Mouse (Mus musculus): ENCODE results near the gene Gabra6. TPM values are rescaled to one million over a fixed set of nuclear protein-coding genes. Genes with fewer than 3 reads are reported as not detected.

Gabra6 gene
- not detected in 2 replicates for total RNA-seq (2014; rRNA removed)
- not detected in 2 replicates for polyA plus RNA-seq (2015; fragmentation: Nextera tagmentation; extraction: Ambion mirVana)

DNA sequence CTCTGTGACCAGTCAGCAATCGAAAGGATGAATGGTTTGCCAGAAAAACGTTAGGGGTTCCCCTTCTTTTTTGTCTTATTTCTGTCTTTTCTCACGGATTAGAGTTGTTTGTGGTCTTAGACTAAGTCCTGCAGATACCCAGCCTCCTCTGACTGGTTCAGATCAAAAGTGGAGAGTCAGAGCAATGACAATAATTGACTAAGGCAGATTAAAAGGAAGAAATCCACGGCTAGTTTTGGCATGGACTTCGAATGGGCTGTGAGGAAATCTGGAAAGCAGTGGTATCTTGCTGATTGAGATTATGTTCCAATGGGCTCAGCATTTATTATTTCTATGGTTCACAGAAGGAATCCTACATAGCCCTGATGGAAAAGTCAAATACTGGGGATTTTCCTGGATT is at the start of gene Gabra6:
TSS of gene Gabra6 (minus strand) at position 191 of the 400 bp plus-strand sequence.
- no peak for TF ChIP-seq CTCF (IDR thresholded peaks at IDR 0.05; ENCODE audit: low read depth)
- DNase-seq (ENCODE audit: low spot score) (no peak), ATAC-seq (no peak)
- H3K36me3 ChIP-seq (ENCODE audit: insufficient read depth, low read length): no peaks in the 10 kb centered on the region
- H3K27ac ChIP-seq: no peak within 1 kb of the TSS
- H3K4me2 ChIP-seq (ENCODE audit: low read depth, low read length): no peak within 1 kb of the TSS
- WGBS: 65% methylated on average over 5 of the region's 5 CpGs
- no peaks in the 10 kb centered on the region for H3K4me1 ChIP-seq (ENCODE audit: insufficient read depth, low read length)
- no peaks in the 10 kb centered on the region for H3K27me3 ChIP-seq (ENCODE audit: insufficient read depth, low read length)
- no peak within 1 kb of the TSS for H3K9ac ChIP-seq (replicated peaks; ENCODE audit: low read length)
- H3K9me3 ChIP-seq (ENCODE audit: low read length): no peaks in the 10 kb centered on the region
- no peak within 1 kb of the TSS for H3K4me3 ChIP-seq (ENCODE audit: low read length)

DNA sequence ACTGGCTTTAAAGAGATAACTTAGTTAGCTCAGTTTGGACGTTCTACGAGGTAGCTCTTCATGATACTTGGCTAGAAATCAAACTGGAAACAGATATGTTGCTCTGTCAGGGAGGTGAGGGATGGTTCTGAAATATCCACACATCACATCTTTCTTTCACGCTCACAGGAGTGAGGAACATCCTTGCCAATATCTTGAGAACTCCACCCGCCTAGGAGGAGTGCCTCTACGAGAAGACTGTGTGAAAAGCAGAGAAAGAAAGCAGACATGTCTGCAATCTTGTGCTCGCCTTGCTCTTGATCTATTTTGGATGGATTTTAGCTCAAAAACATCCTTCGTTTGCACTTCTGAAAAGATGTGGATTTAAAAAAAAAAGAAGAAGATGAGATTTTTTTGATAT is 44.7 kb upstream of the Gabra6 start:
- no peak for TF ChIP-seq CTCF (IDR thresholded peaks at IDR 0.05; ENCODE audit: low read depth)
- H3K4me2 ChIP-seq (ENCODE audit: low read depth, low read length): no peak overlapping the region
- H3K27me3 ChIP-seq (ENCODE audit: insufficient read depth, low read length): no peaks in the 10 kb centered on the region
- ATAC-seq (no peak), DNase-seq (ENCODE audit: low spot score) (no peak)
- 83% methylated on average over 7 of the region's 7 CpGs for WGBS
- H3K4me3 ChIP-seq (ENCODE audit: low read length): no peak overlapping the region
- no peaks in the 10 kb centered on the region for H3K4me1 ChIP-seq (ENCODE audit: insufficient read depth, low read length)
- no peaks in the 10 kb centered on the region for H3K36me3 ChIP-seq (ENCODE audit: insufficient read depth, low read length)
- H3K9me3 ChIP-seq (ENCODE audit: low read length): 0 out of 2 replicates have a peak, but pooled peaks cover 3% of the 10 kb centered on the region
- H3K9ac ChIP-seq (replicated peaks; ENCODE audit: low read length): no peak overlapping the region
- H3K27ac ChIP-seq: no peak overlapping the region

DNA sequence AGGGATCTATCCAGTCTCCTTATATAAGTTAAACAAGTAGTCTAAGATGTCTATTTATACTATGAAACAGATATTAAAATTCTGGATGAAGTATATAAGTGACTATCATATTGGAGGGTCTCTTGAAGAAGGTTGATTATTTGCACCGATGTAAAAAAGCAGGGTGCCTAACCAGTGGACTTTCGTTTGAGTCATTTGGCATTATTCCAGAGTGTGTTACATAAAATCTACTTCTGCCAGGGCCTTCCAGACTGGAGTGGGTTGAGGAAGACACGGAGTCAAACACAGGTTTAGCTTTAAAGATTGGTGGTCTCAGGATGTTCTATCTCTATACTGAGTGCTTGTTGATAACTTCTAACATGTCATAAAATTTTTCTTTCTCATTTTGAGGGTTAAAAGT is 11.2 kb upstream of the Gabra6 start:
- Histone ChIP-seq H3K4me2 (ENCODE audit: low read depth, low read length) (no peak overlapping the region), H3K9me3 (ENCODE audit: low read length) (no peaks in the 10 kb centered on the region), H3K4me1 (ENCODE audit: insufficient read depth, low read length) (no peaks in the 10 kb centered on the region), H3K27me3 (ENCODE audit: insufficient read depth, low read length) (no peaks in the 10 kb centered on the region), H3K36me3 (ENCODE audit: insufficient read depth, low read length) (no peaks in the 10 kb centered on the region), H3K9ac (replicated peaks; ENCODE audit: low read length) (no peak overlapping the region), H3K27ac (no peak overlapping the region), H3K4me3 (ENCODE audit: low read length) (no peak overlapping the region)
- TF ChIP-seq CTCF (IDR thresholded peaks at IDR 0.05; ENCODE audit: low read depth): no peak
- WGBS: 75% methylated on average over 3 of the region's 3 CpGs
- ATAC-seq: no peak
- no peak for DNase-seq (ENCODE audit: low spot score)

DNA sequence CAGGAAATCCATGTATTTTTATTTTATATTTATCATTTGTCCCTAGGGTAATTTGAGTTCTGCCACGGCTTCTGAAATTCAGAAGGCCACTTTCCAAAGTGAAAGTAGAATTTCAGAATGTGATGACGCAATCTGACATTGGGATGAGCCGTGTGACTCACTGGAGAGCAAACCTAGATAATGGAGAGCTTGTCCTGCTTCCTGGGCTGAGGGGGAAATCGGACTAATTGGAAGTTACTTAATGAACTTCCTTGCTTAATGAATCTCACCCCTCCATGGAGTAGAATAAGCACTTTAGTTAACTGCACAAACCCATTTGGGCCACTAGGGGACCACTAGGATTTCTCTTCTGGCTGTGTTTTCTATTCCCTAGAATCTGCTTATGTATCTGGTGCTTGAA is 5.4 kb upstream of the Gabra6 start:
- no peaks in the 10 kb centered on the region for H3K36me3 ChIP-seq (ENCODE audit: insufficient read depth, low read length)
- H3K9ac ChIP-seq (replicated peaks; ENCODE audit: low read length): no peak overlapping the region
- ATAC-seq (no peak), DNase-seq (ENCODE audit: low spot score) (no peak)
- no peak overlapping the region for H3K4me2 ChIP-seq (ENCODE audit: low read depth, low read length)
- 84% methylated on average over 4 of the region's 4 CpGs for WGBS
- H3K9me3 ChIP-seq (ENCODE audit: low read length): no peaks in the 10 kb centered on the region
- H3K27ac ChIP-seq: no peak overlapping the region
- H3K4me1 ChIP-seq (ENCODE audit: insufficient read depth, low read length): no peaks in the 10 kb centered on the region
- H3K27me3 ChIP-seq (ENCODE audit: insufficient read depth, low read length): no peaks in the 10 kb centered on the region
- no peak overlapping the region for H3K4me3 ChIP-seq (ENCODE audit: low read length)
- peak; percentile 5; the same call in 1 of the 2 replicates for TF ChIP-seq CTCF (IDR thresholded peaks at IDR 0.05; ENCODE audit: low read depth)

DNA sequence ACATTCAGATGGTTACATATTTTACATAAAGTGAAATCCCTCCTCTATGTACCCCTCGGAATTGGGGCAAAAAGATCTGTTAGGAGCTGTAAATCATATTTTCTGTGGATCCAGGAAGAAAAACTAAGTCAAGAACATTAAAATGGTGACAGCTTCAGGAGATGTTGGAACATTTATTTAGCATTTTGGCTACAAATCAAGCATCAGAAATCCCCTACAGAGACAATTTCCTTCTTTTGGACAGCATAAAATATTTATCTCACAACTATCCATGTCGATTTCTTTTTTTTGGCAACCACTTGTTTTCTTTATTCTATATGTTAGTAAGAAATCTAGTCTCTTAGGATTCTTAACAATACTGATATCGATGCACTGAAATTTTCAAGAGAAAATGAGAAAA is 688 bp upstream of the Gabra6 start:
- Histone ChIP-seq H3K27ac (no peak overlapping the region), H3K9me3 (ENCODE audit: low read length) (no peaks in the 10 kb centered on the region), H3K4me2 (ENCODE audit: low read depth, low read length) (no peak overlapping the region), H3K4me1 (ENCODE audit: insufficient read depth, low read length) (no peaks in the 10 kb centered on the region), H3K36me3 (ENCODE audit: insufficient read depth, low read length) (no peaks in the 10 kb centered on the region), H3K9ac (replicated peaks; ENCODE audit: low read length) (no peak overlapping the region), H3K4me3 (ENCODE audit: low read length) (no peak overlapping the region), H3K27me3 (ENCODE audit: insufficient read depth, low read length) (no peaks in the 10 kb centered on the region)
- ATAC-seq: no peak
- TF ChIP-seq CTCF (IDR thresholded peaks at IDR 0.05; ENCODE audit: low read depth): no peak
- no peak for DNase-seq (ENCODE audit: low spot score)
- 82% methylated on average over 3 of the region's 3 CpGs for WGBS

DNA sequence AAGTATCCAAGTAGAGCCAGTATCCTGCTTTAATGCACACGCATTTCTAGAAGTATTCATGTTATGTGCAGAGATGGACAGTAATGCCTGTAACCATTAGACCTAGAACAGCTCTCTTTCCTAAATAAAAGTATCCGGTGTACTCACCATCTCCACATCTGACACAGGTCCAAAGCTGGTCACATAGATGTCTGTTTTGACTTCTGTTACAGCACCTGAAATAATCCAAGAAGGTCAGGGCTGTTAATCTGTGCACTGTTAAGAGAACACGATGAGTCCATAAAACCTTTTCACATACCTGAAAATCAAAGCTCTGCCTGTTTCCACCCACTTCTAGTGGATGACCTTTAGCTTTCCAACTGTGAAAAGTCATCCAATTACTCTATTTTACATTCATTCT is 1.4 kb downstream of the Gabra6 start:
- H3K9me3 ChIP-seq (ENCODE audit: low read length): no peaks in the 10 kb centered on the region
- ATAC-seq (no peak), DNase-seq (ENCODE audit: low spot score) (no peak)
- WGBS: 93% methylated on average over 3 of the region's 3 CpGs
- no peaks in the 10 kb centered on the region for H3K27me3 ChIP-seq (ENCODE audit: insufficient read depth, low read length)
- no peaks in the 10 kb centered on the region for H3K4me1 ChIP-seq (ENCODE audit: insufficient read depth, low read length)
- no peak overlapping the region for H3K9ac ChIP-seq (replicated peaks; ENCODE audit: low read length)
- H3K4me2 ChIP-seq (ENCODE audit: low read depth, low read length): no peak overlapping the region
- H3K4me3 ChIP-seq (ENCODE audit: low read length): no peak overlapping the region
- H3K27ac ChIP-seq: no peak overlapping the region
- H3K36me3 ChIP-seq (ENCODE audit: insufficient read depth, low read length): no peaks in the 10 kb centered on the region
- no peak for TF ChIP-seq CTCF (IDR thresholded peaks at IDR 0.05; ENCODE audit: low read depth)

DNA sequence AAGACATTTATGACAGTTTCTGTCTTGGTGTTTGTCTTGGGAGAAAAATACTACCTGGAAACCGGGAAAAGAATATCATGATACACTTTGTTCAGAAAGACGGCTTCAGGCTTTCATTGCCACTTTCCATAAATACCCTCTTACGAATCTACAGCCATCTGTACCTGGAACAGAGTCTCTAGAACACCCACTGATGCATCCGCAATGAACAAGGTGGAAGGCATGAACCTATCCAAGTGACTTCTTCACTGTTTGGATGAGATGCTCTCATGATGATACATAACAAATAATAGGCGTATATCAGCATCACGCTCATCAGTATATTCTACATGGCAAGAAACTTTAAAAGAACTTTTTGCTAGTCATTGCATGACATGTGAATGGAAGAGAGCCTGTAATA is 1.8 kb downstream of the Gabra6 start:
- Histone ChIP-seq H3K4me3 (ENCODE audit: low read length) (no peak overlapping the region), H3K27ac (no peak overlapping the region), H3K36me3 (ENCODE audit: insufficient read depth, low read length) (no peaks in the 10 kb centered on the region), H3K4me1 (ENCODE audit: insufficient read depth, low read length) (no peaks in the 10 kb centered on the region), H3K27me3 (ENCODE audit: insufficient read depth, low read length) (no peaks in the 10 kb centered on the region), H3K9ac (replicated peaks; ENCODE audit: low read length) (no peak overlapping the region), H3K4me2 (ENCODE audit: low read depth, low read length) (no peak overlapping the region), H3K9me3 (ENCODE audit: low read length) (no peaks in the 10 kb centered on the region)
- no peak for TF ChIP-seq CTCF (IDR thresholded peaks at IDR 0.05; ENCODE audit: low read depth)
- ATAC-seq (no peak), DNase-seq (ENCODE audit: low spot score) (no peak)
- WGBS: 91% methylated on average over 6 of the region's 6 CpGs

Data from hindbrain, postnatal 0 days (tissue).